Mouse (Mus musculus): ENCODE results near the gene Spata25.

Gene Spata25

DNA sequence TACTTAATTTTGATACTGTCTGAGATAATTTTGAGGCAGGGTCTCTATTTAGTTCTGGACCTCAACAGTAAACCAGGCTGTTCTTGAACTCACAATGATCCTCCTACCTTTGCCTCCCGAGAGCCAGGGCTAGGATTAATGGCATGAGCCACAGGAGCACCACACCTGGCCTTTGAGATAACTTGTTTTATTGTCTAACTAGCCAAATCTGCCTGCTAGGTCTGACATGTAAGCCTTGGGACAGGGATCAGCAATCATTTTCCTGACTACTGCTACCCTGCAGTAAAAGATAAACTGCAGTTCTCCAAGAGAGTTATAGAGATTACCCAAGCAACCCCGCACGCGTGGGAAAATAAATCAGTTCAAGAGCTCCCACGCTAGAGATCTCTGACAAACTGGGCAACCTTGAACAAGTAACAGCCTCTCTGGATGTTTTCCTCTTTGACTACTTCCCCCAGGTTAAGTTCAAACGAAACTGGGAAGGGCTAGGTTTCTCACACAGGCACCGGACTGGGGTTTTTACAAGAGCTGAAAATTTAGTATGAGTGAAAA lies 43.4 kb downstream of the Spata25 start:
- DNase-seq (ENCODE audit: low read depth in 1 of 2, low spot score in 2 of 2): no peak

DNA sequence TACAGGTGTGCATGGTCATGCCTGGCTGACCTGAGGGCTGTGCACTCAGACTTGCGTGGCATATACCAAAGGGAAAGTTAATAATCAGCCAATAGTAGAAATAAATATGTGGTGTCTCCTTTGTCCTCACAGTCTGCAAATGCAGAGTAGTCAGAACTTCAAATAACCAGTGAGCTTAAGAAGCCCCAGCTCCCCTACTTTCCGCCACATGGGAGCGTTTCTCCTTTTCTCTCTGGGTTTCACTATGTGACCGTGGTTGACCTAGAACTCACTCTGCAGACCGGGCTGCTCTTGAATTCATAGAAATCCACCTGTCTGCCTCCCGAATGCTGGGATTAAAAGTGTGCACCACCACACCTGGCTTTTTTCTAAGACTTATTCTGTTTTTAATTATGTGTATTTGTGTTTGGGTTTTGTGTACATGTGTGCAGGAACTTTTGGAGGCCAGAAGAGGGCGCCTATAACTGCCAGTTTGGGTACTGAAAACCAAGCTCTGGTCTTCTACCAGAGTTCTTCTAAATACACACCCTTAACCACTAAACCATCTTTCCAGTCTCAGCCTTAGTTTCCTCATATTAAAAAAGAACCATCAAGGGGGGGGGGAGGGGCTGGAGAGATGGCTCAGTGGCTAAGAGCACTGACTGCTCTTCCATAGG lies 44.3 kb downstream of the Spata25 start:
- DNase-seq (ENCODE audit: low read depth in 1 of 2, low spot score in 2 of 2): no peak

DNA sequence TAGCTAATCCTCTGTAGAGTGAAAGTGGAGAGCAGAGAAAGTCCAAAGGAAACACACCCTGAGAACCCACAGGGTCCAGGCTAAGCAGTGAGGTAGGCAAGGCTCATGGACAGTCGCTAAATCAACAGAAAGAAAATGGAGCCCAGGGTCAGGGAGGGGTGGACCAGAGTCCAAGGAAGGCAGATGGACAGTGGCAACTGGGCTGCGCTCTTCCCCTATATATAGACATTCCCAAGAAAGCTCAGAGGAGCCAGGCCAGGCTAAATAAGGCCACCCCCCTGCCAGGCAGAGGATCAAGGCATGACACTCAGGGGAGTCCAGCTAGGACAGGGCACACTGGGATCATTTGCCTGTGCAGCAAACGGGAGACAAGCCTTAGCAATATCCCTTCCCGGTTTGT lies 46.5 kb downstream of the Spata25 start:
- no peak for DNase-seq (ENCODE audit: low read depth in 1 of 2, low spot score in 2 of 2)

DNA sequence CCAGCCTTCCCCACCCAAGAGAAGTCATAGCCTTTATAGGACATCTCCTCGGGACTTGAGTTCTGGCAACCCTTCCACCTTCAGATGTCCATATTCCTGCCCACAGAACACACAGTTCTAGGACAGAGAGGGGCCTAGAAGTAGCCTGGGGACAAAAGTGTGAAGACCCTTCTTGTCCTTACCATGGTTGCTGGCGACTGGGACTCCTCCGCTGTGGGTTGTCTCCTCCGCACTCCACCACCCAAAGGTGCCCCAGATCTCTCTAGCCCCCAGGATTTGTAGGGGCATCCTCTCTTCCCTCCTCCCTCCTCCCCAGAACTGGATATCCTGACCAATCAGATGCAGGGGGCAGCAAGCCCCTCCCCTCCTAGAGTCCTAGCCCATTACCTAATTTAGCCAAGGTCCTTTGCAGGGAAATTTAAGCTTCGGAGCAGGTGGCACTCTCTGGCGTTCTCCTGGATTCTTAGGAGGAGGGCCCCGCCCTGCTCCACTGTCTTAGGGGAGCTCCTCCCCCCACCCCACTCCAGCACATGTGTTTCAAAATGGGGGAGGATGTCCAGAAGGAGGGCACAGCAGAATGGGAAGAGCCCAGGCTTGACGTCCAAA lies 48.8 kb downstream of the Spata25 start, which contains the start of gene Tnnc2:
TSS of gene Tnnc2 (minus strand) at position 487 of the 606 bp plus-strand sequence.
- no peak for DNase-seq (ENCODE audit: low read depth in 1 of 2, low spot score in 2 of 2)

DNA sequence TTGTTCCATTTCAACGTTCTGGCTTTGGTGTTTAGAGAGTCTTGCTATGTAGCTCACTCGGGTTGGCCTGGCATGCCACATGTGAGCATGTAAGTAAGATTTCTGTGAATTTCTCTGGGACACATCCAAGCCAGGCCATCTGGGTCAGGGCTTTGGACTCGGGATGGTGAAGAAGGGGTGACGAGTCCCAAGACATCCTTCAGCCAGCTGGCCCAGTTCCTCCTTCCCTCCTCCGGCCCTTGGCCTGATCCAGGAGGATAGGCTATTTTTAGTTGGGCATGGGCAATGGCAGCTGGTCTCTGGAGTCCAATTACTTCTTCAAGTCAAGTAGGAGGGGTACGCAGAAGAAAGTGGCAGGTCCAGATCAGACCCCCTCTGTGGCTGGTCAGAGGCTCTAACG lies 49.5 kb downstream of the Spata25 start:
- no peak for DNase-seq (ENCODE audit: low read depth in 1 of 2, low spot score in 2 of 2)

DNA sequence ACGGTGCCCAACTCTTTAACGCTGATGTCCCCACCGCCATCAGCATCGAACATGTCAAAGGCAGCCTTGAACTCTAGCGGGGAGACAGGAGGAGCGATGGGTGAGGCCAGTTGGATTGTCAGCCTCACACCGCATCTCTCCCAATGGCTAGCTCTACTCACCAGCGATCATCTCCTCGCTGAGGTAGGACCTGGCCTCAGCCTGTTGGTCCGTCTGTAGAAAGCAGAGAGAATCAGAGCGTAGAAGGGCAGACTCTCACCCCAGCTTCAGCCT lies 50.4 kb downstream of the Spata25 start:
- DNase-seq (ENCODE audit: low read depth in 1 of 2, low spot score in 2 of 2): no peak

DNA sequence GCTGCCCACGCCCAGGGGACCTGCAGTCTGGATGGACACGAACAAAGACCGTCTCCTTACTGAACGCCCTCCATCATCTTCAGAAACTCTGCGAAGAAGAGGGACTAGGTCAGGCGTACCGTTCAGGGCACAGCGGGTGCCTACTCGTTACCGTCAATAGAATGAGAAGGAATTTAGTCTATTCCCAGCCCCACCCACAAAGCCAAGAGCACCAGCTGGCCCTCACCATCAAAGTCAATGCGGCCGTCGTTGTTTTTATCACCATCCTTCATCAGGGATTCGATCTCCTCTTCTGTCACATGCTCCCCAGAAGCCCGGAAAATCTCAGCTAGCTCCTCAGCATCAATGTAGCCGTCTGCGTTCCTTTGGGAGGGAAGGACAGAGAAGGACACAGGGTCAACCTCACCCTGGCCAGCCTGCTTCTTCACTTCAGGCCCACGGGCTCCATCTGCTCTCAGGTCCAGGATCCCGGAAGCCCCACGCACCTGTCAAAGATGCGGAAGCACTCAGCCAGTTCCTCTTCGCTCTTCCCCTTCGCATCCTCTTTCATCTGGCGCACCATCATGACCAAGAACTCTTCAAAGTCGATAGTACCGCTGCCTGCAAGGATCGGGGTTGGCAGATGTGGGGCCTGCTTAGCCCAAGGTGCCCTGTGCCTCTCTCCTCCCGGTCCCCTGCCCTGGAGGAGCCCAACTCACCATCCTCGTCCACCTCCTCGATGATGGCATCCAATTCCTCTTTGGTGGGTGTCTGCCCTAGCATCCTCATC lies 50.9 kb downstream of the Spata25 start:
- no peak for DNase-seq (ENCODE audit: low read depth in 1 of 2, low spot score in 2 of 2)

DNA sequence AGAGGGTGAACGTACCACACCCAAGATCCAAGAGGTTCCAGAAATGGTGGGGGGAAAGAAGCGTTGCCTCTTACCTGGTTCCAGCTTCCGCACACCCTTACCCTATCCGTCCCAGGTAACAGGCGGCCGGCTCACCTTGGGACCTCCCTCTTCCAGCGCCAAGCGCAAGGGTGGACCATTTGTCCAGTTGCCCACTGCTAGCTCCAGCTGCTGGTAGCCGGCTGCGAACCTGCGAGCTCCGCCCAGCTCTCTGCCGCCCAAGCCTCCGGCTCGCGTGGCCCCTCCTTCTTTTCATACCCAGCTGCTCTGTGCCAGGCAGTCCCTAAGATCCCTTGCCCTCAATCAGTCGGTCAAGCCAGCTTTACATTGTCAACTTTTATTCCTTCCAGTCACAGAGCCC lies 51.5 kb downstream of the Spata25 start:
- DNase-seq (ENCODE audit: low read depth in 1 of 2, low spot score in 2 of 2): no peak

Data from monocyte, adult 2 months (primary cell).